Mouse (Mus musculus) left cerebral cortex, postnatal 36 days (tissue): ENCODE results near the gene Ppp1r16b. TPM values are rescaled to one million over a fixed set of nuclear protein-coding genes. Genes with fewer than 3 reads are reported as not detected.
"Not testable (repeated sequence)": the region's sequence is repeated elsewhere in the genome, so short reads cannot be mapped to it uniquely, and the experiment has no call there.

Source experiments
- DNase-seq, 2 experiments: peaks; one replicate each; pipeline ENCODE4 v3.0.0; 2021 to 2022; ENCODE audit warnings: low spot score in 2 of 2, mixed read lengths in 1 of 2
- intact Hi-C: fragments of 180-260 bp; cut with DNase I; formaldehyde crosslinking; loops from one replicate; pipeline ENCODE4 v1.15.1; 2025
- total RNA-seq, 2 experiments: library from RNA; stranded (reverse); gene quantifications; 2 replicates each; pipeline ENCODE4 v1.2.3; 2021

Ppp1r16b gene
- total RNA-seq, 2 experiments from 2014 or later: 125 to 129 TPM

- intact Hi-C loops: no loop called here
- DNase-seq: peak; percentile 36 to 38
Measured at GRCm38 (mm10) chr2:158714826-158715225, 49.6 kb downstream of the Ppp1r16b start.

- intact Hi-C loops: no loop called here
- DNase-seq: no peak
Measured at GRCm38 (mm10) chr2:158716066-158716465, 50.9 kb downstream of the Ppp1r16b start.

GRCm38 (mm10) chr2:158717551-158718418, 52.6 kb downstream of the Ppp1r16b start:
- no peak for DNase-seq
- intact Hi-C loops: no loop called here

GRCm38 (mm10) chr2:158718816-158719549, 53.8 kb downstream of the Ppp1r16b start:
- no peak for DNase-seq
- intact Hi-C loops: no loop called here

GRCm38 (mm10) chr2:158720715-158721370, 55.6 kb downstream of the Ppp1r16b start:
- intact Hi-C loops: loop anchor here (5.0 kb wide), 1 partner anchor 34 kb away; no protein-coding TSS in a partner anchor
- no peak for DNase-seq

- intact Hi-C loops: loop anchor here (5.0 kb wide), 1 partner anchor 34 kb away; no protein-coding TSS in a partner anchor
- DNase-seq: no peak
Measured at GRCm38 (mm10) chr2:158721481-158721880, 56.3 kb downstream of the Ppp1r16b start.

- DNase-seq: no peak
- intact Hi-C loops: loop anchor here (5.0 kb wide), 1 partner anchor 35 kb away; no protein-coding TSS in a partner anchor
Measured at GRCm38 (mm10) chr2:158722135-158722534, 56.9 kb downstream of the Ppp1r16b start.

GRCm38 (mm10) chr2:158722991-158723551, 57.9 kb downstream of the Ppp1r16b start:
- DNase-seq: peak in 1 of 2 experiments; percentile 44
- intact Hi-C loops: loop anchor here (5.0 kb wide), 1 partner anchor 36 kb away; no protein-coding TSS in a partner anchor

GRCm38 (mm10) chr2:158723806-158724205, 58.6 kb downstream of the Ppp1r16b start:
- DNase-seq: no peak
- intact Hi-C loops: loop anchor here (5.0 kb wide), 1 partner anchor 37 kb away; no protein-coding TSS in a partner anchor

- no peak for DNase-seq
- intact Hi-C loops: no loop called here
Measured at GRCm38 (mm10) chr2:158726252-158726651, 61.1 kb downstream of the Ppp1r16b start.

- no peak for DNase-seq
- intact Hi-C loops: no loop called here
Measured at GRCm38 (mm10) chr2:158728061-158728815, 63.0 kb downstream of the Ppp1r16b start.

GRCm38 (mm10) chr2:158730896-158731295, 65.7 kb downstream of the Ppp1r16b start:
- DNase-seq: no peak
- intact Hi-C loops: no loop called here

GRCm38 (mm10) chr2:158732521-158732920, 67.3 kb downstream of the Ppp1r16b start:
- intact Hi-C loops: no loop called here
- no peak for DNase-seq

- intact Hi-C loops: no loop called here
- no peak for DNase-seq
Measured at GRCm38 (mm10) chr2:158733136-158733535, 67.9 kb downstream of the Ppp1r16b start.

- intact Hi-C loops: no loop called here
- no peak for DNase-seq
Measured at GRCm38 (mm10) chr2:158733914-158734313, 68.7 kb downstream of the Ppp1r16b start.

- intact Hi-C loops: no loop called here
- peak; percentile 58 to 59 for DNase-seq
Measured at GRCm38 (mm10) chr2:158734500-158735152, 69.4 kb downstream of the Ppp1r16b start.

- no peak for DNase-seq
- intact Hi-C loops: no loop called here
Measured at GRCm38 (mm10) chr2:158735340-158735739, 70.1 kb downstream of the Ppp1r16b start.

GRCm38 (mm10) chr2:158736247-158736646, 71.0 kb downstream of the Ppp1r16b start:
- DNase-seq, intact Hi-C loops: not testable (repeated sequence)
